Mouse (Mus musculus) T-helper 17 cell (primary cell): ENCODE measurements around the gene Gm7358.
"Not testable (repeated sequence)": the region's sequence is repeated elsewhere in the genome, so short reads cannot be mapped to it uniquely, and the experiment has no call there.

Experiments used
- in situ Hi-C, 2 experiments: fragments of 300-600 bp; cut with MboI, MseI; formaldehyde crosslinking; loops; 1 replicate in 1 of 2; 2 replicates in 1 of 2; pipeline ENCODE4 v1.15.1; 2025; ENCODE audit warnings: high pct_unique_total_duplicates in 2 of 2

The Gm7358 gene

DNA sequence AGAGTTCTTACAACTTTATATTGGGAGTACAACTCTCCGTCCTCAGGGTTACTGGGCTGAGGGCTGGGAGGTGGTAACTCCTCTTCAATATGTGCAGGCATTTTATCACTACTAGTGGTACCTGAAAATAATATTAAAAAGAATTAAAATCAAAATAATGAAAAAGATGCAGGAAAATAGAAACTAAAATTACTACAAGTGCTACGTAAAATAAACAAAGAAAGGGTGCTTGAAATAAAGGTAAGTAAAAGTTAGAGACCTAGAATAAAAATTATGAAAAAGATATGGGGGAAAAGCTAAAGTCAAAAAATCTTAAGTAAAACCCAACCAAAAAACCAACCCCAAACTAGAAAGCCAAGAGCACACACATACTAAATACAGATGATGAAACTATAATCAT is at the start of gene Gm7358:
TSS of gene Gm7358 (minus strand) at position 101 of the 400 bp plus-strand sequence.
- in situ Hi-C loops: loop anchor here in 1 of 2 experiments (10.0 kb wide), 1 partner anchor 115 kb away; the partner anchor contains the start of gene Gm7168

DNA sequence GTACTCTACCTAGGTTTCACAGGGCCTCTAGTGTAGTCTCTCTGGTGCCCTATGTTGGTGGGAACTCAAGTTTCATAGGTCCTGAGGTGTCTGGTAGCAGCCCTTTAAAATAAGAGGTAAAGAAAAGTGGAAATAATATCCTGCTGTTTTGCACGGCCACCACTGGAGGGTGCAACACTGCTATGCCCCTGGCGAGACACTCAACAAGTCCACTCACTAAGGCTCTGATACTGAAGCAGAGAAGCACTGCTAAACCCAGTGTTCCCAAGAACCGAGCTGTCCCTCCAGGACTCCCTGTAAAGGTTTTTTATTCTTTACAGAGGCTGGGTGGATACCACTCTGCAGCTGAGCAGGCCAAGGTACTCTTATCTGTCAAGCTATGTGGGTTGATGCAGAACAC is 43.7 kb upstream of the Gm7358 start:
- in situ Hi-C loops: not testable (repeated sequence)

DNA sequence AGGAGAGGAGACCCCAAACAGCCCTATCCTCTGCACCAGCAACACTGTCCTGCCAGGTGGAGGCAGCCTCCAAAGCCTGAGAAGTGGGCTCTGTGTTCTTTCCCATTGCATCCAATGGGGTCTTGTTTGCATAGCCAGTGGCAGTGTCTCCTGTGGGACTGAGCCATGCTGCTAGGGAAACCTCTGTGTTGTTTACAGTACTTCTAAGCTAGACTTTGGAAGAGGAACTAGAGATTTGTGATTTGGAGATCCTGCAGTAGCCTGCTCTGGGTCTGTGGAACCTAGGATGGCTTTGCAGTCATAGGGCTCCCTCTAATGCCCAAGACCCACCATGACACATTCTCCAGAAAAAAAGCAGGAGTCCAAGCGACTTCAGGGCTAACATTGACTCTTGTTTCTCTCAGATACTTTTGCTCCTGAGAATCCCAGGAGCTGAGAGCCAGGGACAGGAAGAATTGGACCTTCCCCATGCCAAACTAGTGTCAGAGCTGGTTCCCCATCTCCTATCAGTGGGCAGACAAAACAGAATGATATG is 42.2 kb upstream of the Gm7358 start:
- in situ Hi-C loops: not testable (repeated sequence)

DNA sequence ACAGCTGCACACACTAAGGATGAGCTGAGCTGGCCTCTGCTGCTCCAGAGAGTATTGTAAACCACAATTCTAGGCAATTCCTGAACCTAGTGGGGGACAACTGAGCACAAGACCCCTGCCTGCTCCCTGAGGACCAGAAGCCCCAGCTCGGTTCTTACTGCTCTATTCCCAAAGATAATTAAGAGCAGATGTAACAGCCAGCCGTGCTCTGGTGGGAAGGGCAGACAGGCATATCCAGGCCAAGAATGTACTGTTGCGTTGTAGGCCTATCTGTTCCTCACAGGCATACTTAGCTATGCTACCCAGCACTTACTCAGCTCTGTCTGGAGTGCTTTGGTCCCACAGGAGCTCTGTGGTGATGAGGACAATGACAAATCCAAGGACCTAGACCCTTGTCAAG is 40.6 kb upstream of the Gm7358 start:
- in situ Hi-C loops: not testable (repeated sequence)

DNA sequence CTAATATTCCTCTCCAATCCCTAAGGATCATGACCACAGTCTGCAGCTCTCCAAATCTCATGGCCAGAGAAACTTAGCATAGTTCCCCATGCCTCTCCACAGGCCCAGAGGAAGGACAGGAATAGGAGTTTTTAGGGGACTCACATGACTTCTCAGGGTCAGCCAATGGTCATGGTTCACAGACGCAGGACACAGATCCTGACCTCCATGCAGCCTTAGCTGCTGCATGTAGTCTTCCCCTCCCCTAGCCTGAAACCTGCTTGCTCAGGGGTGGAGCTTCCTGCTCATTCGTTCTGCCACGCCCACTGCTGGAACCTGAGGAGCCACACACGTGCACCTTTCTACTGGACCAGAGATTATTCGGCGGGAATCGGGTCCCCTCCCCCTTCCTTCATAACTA is 34.8 kb upstream of the Gm7358 start:
- in situ Hi-C loops: not testable (repeated sequence)

DNA sequence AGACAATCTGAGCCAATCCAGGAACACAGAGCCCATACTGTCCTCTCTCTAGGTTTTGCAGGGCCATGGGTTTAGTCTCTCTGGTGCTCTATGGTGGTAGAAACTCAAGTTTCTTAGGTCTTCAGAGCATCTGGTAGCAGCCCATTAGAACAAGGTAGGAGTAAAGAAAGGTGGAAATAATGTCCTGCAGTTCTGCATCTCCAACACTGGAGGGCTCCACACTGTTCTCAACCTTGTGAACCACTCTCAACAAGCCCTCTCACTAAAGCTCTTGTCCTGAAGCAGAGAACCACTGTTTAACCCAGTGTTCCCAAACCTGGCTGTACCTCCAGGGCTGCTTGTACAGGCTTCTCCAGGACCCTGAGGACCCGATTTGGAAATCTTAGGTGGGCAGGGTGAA is 27.3 kb upstream of the Gm7358 start:
- in situ Hi-C loops: not testable (repeated sequence)

DNA sequence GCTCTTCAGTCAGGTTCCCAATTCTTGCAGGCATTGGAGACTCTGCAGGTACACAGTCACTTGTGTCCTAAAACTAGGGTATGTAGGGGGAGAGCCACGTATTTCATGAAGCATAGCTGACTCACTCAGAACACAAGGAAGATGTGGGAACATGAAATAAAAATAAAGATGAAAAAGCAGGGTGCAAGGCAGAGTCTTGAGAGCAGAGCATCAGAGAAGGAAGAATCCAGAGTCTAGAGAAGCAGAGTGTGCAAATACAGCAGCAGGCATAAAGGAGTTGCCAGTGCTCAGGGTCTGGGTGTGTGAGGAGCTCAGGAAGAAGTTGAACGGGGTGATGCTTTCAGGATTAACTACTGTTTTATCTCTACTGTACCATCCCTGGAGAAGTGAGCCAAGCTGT is 17.5 kb downstream of the Gm7358 start:
- in situ Hi-C loops: not testable (repeated sequence)

DNA sequence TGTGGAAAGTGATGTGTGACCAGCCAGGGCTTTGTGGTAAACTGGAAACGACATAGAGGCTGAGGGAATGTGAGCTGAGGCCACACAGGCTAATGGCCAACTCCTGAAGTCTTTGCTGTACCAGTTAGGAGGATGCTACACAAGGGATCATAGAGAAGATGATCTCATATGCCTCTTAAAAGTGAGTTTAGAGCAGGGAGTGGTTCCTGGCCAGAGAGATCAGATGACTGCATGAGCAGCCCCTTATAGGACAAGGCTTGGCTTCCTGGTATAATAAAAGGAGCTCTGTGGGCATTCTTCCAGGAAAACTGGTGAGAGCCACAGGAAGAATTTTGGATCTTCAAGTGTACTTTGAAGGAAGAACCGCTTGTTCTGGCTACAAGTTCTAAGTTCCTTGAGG is 22.3 kb downstream of the Gm7358 start:
- in situ Hi-C loops: not testable (repeated sequence)

DNA sequence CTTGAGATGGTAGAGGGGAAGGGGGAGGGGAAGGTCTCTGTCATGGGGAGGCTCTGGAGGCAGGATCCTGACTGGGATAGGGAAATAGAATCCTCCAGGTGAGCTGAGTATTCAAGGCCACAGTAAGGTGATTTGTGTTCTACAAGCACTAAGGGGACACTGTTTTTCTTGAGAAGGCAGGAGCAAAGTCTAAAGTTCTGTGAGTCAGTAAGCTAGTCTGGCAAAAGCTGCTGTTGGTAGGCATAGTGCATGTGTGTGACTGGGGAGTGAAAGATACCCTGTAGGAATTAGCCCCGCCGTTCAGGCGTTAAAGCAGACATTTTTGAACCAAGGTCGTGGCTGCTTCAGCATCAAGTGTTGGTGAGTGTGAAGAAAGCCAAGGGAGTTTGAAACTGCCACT is 23.2 kb downstream of the Gm7358 start:
- in situ Hi-C loops: not testable (repeated sequence)
